Mouse (Mus musculus): ENCODE measurements around the gene Olfr1183.
"Not testable (repeated sequence)": the region's sequence is repeated elsewhere in the genome, so short reads cannot be mapped to it uniquely, and the experiment has no call there.

The Olfr1183 gene

GRCm38 (mm10) chr2:88454567-88454966, at the start of gene Olfr1183:
Olfr1183 (plus strand) TSS chr2:88454867.
- DNase-seq (ENCODE audit: low spot score in 2 of 2), result not testable (repeated sequence)

GRCm38 (mm10) chr2:88406353-88406752, 48.3 kb upstream of the Olfr1183 start, which contains the start of gene Olfr1179:
Olfr1179 (minus strand) TSS chr2:88406453.
- no peak for DNase-seq (ENCODE audit: low spot score in 2 of 2)

- no peak for DNase-seq (ENCODE audit: low spot score in 2 of 2)
Observed at GRCm38 (mm10) chr2:88419051-88419450, 35.6 kb upstream of the Olfr1183 start, which contains the start of gene Olfr1180. Olfr1180 (minus strand) TSS chr2:88419151.

- DNase-seq (ENCODE audit: low spot score in 2 of 2), result no peak
Observed at GRCm38 (mm10) chr2:88426071-88426470, 28.6 kb upstream of the Olfr1183 start, which contains the start of gene Olfr1181. Olfr1181 (minus strand) TSS chr2:88426171.

DNA sequence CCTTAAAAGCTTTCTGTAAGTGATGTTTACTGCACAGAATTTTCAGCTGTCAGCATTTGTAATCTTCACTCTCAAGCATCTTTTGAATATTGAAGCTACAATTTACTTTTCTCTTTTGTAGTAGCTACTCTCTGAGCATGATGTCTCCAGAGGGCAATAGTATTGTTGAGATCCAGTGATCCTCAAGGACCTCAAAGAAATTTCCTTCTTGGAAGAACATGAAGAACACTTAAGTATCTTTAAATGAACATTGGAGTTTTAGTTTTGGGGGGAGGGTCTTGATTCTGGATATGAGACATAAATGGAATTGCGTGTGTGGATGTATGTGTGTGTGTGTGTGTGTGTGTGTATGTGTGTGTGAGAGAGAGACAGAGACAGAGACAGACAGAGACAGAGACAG, 5.6 kb upstream of the Olfr1183 start, which contains the start of gene Gm13757:
TSS of gene Gm13757 (minus strand) at position 101 of the 400 bp plus-strand sequence.
- no peak for DNase-seq (ENCODE audit: low spot score in 2 of 2)

GRCm38 (mm10) chr2:88483298-88483697, 28.6 kb downstream of the Olfr1183 start, which contains the start of gene Olfr1184:
Olfr1184 (plus strand) TSS chr2:88483598.
- DNase-seq (ENCODE audit: low spot score in 2 of 2), result no peak

GRCm38 (mm10) chr2:88493020-88493419, 38.4 kb downstream of the Olfr1183 start, which contains the start of gene Olfr1185-ps1:
Olfr1185-ps1 (plus strand) TSS chr2:88493320.
- no peak for DNase-seq (ENCODE audit: low spot score in 2 of 2)

DNA sequence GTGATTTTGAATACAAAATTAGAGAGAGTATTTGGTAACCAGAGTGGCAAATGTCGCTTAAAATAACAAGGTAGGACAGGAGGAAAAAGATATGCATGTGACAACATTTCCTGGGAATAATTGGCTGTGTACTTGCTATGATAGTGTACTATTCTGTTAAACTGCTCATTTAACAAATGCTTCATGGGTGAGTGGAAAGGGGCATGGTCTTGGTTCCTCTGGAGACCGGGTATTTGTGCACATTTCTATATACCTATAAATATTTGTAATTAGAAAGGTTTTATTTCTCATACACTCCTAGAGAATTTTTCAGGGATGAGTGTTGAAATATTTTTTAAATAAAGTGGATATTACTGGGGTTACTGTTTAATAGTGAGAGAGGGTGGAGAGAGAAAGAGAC, 63.6 kb downstream of the Olfr1183 start, which contains the start of gene Olfr1186:
TSS of gene Olfr1186 (plus strand) at position 301 of the 400 bp plus-strand sequence.
- no peak for DNase-seq (ENCODE audit: low spot score in 2 of 2)
